Mouse (Mus musculus) monocyte, adult 59 days (primary cell): ENCODE results near the gene Phlda3. TPM values are rescaled to one million over a fixed set of nuclear protein-coding genes. Genes with fewer than 3 reads are reported as not detected.

Experiments
- total RNA-seq, 2 experiments: library from RNA; stranded (reverse); gene quantifications; one replicate each; pipeline ENCODE4 v1.2.4; 2023

The Phlda3 gene
- total RNA-seq: 1 to 10 TPM; 1.3 to 2.4 TPM

DNA sequence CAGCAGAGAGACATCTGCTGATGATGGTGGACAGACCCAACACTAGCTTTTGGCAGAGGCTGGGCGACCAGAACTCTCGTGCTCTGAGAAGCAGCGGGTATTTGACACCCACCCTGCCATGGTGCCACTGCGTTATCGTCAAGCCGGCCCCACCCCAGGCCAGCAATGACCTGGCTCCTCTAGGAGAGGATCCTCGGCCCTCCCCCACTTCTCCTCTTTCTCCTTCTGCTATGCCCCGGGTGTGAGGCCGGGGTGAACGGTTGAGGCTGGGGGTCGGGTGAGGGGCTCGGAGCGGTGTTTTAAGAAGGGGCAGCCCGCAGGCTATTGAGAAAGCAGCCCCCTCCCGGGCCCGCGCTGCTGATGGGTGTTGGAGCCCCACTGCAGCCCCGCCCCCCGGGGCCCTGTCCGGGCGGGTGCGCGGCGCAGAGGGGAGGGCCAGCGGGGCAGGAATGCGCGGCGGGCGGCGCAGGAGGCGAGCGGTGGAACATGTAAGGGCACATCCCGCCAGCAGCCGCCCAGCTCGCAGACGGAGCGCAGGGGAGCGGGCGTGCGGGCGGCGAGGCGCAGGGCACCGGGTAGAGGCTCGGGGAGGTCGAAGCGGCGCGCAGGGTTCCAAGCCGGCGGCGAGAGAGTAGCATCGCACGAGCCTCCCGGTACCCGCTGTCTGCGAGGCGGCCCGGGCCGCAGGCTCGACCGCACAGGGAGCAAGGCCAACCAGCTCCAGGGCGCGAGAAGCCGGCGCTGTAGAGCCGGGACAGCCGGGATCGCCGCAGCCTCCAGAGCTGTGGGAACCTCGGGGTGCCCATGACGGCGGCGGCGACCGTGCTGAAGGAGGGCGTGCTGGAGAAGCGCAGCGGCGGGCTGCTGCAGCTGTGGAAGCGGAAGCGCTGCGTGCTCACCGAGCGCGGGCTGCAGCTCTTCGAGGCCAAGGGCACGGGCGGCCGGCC lies at the start of gene Phlda3:
TSS of gene Phlda3 (plus strand) at position 475 of the 947 bp plus-strand sequence.

DNA sequence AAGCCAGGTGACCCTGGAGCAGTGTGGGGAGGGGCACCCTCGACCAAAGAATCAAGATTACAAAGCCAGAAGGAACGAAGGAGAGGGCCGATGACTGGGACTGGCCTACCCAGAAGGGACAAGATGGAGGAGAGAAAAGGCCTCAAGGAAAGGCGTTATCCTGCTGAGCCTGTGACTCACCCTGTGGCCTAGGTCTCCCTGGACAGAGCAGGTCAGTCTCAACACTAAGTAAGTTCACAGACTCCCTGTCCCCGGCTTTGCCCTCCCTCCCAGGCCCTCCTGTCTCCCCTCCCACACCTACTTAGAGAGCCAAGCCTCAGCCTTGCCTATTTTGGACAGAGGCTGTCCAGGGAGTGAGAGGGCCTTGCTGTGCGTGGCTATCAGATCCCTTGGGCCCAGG lies 45.9 kb upstream of the Phlda3 start, which contains the start of gene Csrp1:
TSS of gene Csrp1 (plus strand) at position 79 of the 400 bp plus-strand sequence.

DNA sequence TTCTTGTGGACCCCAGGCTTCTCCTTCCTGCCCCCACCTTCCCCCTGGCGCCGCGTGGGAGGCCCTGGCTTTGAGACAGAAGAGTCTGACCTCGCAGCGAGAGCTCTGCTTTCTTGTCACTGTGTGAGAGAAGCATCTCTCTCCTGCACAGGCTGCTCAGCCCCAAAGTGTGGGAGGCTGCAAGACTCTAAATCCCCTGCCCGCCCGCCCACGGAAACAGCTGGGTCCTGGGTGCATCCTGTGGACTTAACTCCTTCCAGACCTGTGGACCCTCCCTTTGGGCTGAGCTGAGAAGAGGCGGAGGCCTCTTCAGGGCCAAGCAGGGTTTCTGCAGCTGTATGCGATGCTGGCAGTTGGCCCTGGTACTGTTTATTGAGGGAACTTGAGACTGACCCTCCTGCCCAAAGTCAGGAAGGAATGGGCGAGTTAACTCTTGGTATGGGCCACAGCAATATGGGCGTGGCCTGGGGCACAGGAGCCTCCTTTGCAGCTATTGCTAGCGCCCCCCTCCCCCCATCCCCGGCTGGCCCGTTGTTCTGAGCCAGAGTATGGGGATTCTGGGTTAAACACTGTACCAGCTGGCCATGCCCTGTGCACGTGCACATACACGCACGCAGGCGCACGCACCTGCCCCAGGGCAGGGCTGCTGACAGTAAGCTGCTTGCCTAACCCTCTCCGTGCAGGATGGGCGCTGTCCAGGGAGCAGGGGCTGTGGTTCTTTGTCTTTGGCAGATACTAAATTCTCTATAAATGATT lies 13.0 kb downstream of the Phlda3 start, which contains the start of gene Tnni1:
TSS of gene Tnni1 (plus strand) at position 655 of the 756 bp plus-strand sequence.

DNA sequence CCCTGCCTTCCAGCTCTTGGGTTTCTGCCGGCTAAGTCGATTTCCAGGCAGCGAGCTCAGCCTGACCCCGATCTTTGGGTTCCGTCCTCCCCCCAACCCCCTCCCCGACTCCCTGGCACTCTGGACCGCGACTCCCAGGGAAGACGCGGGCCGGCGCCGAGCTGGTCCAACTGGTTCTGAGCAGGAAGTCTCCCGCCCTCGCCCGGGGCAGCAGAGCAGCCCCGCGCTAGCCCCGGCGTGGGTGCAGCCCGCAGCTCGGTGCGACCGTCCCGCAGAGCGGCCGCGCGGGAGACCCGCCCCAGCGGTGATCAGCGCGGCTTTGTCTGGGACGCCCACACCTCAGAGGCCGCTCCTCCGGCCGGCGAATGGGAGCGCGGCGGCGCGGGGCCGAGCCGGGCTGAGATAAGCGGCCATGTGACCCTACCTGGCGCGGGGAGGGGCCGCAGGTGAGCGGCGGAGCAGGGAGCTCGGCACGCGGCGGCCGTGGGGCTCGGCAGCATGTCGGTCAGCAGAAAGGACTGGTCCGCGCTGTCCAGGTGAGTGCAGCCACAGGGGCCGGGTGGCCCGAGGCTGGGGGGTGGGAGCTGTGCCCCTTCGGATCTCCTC lies 52.7 kb downstream of the Phlda3 start, which contains the start of gene Lad1:
TSS of gene Lad1 (plus strand) at position 118 of the 606 bp plus-strand sequence.

Other genes starting within 250 kb of the Phlda3 start
- gene Nav1, start 158.8 kb upstream of the Phlda3 start, total RNA-seq: 100 to 1,000 TPM; 172 to 193 TPM
- 10 to 100 TPM; 60.4 to 67.7 TPM for gene Csrp1, start 46.1 kb upstream of the Phlda3 start, total RNA-seq
- not detected for gene Tnni1, start 13.3 kb downstream of the Phlda3 start, total RNA-seq
- 1 to 10 TPM in 1 of 2 experiments, under 1 TPM in 1; 0.55 to 1.4 TPM for gene Lad1, start 52.5 kb downstream of the Phlda3 start, total RNA-seq
- under 1 TPM in 1 of 2 experiments, not detected in 1; 0.16 TPM for gene Tnnt2, start 70.2 kb downstream of the Phlda3 start, total RNA-seq
- gene Pkp1, start 153.1 kb downstream of the Phlda3 start, total RNA-seq: not detected
- not detected for gene Igfn1, start 240.2 kb downstream of the Phlda3 start, total RNA-seq
- gene Tmem9, start 242.0 kb downstream of the Phlda3 start, total RNA-seq: 1 to 10 TPM; 1.7 to 1.9 TPM